Mouse (Mus musculus) thymus, adult 2 months (tissue): ENCODE results near the gene Coro2b. TPM values are rescaled to one million over a fixed set of nuclear protein-coding genes. Genes with fewer than 3 reads are reported as not detected.
A peak's percentile ranks its signal among the peaks of the same experiment; 100 is the strongest.

Source experiments
- DNase-seq: peaks from one replicate; pipeline ENCODE4 v3.0.0; 2021
- H3K27ac ChIP-seq: fragments of 200-500 bp; 2 replicates; pipeline ENCODE4 v1.5.1; 2012; ENCODE audit warnings: low read length, control low read depth; ENCODE audit not compliant: control insufficient read depth, insufficient read depth
- H3K27me3 ChIP-seq: fragments of 200-500 bp; 2 replicates; pipeline ENCODE4 v1.6.1; 2012; ENCODE audit warnings: mild to moderate bottlenecking, low read length, moderate library complexity, mixed read lengths; ENCODE audit not compliant: control insufficient read depth, insufficient read depth
- H3K36me3 ChIP-seq: fragments of 200-500 bp; 2 replicates; pipeline ENCODE4 v1.6.1; 2012; ENCODE audit warnings: mild to moderate bottlenecking, low read length, moderate library complexity; ENCODE audit not compliant: control insufficient read depth, insufficient read depth
- H3K4me1 ChIP-seq: fragments of 200-500 bp; replicated peaks from 2 replicates; pipeline ENCODE4 v1.6.1; 2012; ENCODE audit warnings: low read length; ENCODE audit not compliant: control insufficient read depth, insufficient read depth
- H3K4me3 ChIP-seq: fragments of 200-500 bp; 2 replicates; pipeline ENCODE4 v1.5.1; 2012; ENCODE audit warnings: mild to moderate bottlenecking, low read length, control low read depth, moderate library complexity; ENCODE audit not compliant: control insufficient read depth, insufficient read depth
- CTCF ChIP-seq: fragments of 200-500 bp; IDR thresholded peaks from 2 replicates; pipeline ENCODE4 v1.5.1; 2012; ENCODE audit warnings: mild to moderate bottlenecking, control low read depth, low read length, moderate library complexity, borderline replicate concordance; ENCODE audit not compliant: control insufficient read depth, poor library complexity, insufficient read depth; ENCODE audit errors: extremely low read depth
- POLR2A ChIP-seq: fragments of 200-500 bp; IDR thresholded peaks from 2 replicates; pipeline ENCODE4 v1.6.1; 2012; ENCODE audit warnings: mild to moderate bottlenecking, low read length, control low read depth, moderate library complexity; ENCODE audit not compliant: control insufficient read depth, poor library complexity, insufficient read depth; ENCODE audit errors: extremely low read depth
- WGBS: fragments of 180-500 bp; shearing (Covaris S2); methylation state at CpG from one replicate; pipeline ENCODE4 v1.1.7; 2018; 5-methylcytosine and 5-hydroxymethylcytosine counted together
- polyA plus RNA-seq: library from polyadenylated mRNA; depleted of rRNA; stranded (reverse); fragments of >200 nt; gene quantifications from 2 replicates; pipeline ENCODE4 v1.2.3, GENCODE M21; 2012

The Coro2b gene
- polyA plus RNA-seq, 1 experiment: 18.2 TPM

- Histone ChIP-seq H3K36me3 (no peaks in the 10 kb centered on the region), H3K27ac (no peak overlapping the region), H3K27me3 (no peaks in the 10 kb centered on the region), H3K4me3 (no peak overlapping the region), H3K4me1 (peaks cover 47% of the 10 kb centered on the region)
- no peak for DNase-seq
- WGBS: 98% methylated on average over 2 of the region's 2 CpGs
- TF ChIP-seq CTCF: no peak
- TF ChIP-seq POLR2A: no peak
Measured at GRCm38 (mm10) chr9:62534158-62534557, 2.7 kb downstream of the Coro2b start.

GRCm38 (mm10) chr9:62532876-62533275 is 4.0 kb downstream of the Coro2b start:
- peaks cover 45% of the 10 kb centered on the region for H3K4me1 ChIP-seq
- TF ChIP-seq POLR2A (no peak), CTCF (no peak)
- no peaks in the 10 kb centered on the region for H3K36me3 ChIP-seq
- no peak overlapping the region for H3K4me3 ChIP-seq
- WGBS: 94% methylated on average over 11 of the region's 11 CpGs
- no peak overlapping the region for H3K27ac ChIP-seq
- DNase-seq: no peak
- no peaks in the 10 kb centered on the region for H3K27me3 ChIP-seq

GRCm38 (mm10) chr9:62531459-62532275 is 5.2 kb downstream of the Coro2b start:
- Histone ChIP-seq H3K4me3 (no peak overlapping the region), H3K27me3 (no peaks in the 10 kb centered on the region), H3K36me3 (no peaks in the 10 kb centered on the region), H3K27ac (peak overlapping the region; percentile 76), H3K4me1 (peaks cover 35% of the 10 kb centered on the region)
- TF ChIP-seq CTCF: peak; percentile 57; the same call in 1 of the 2 replicates
- peak; percentile 32; the same call in 1 of the 2 replicates for TF ChIP-seq POLR2A
- DNase-seq: peak; percentile 75
- 55% methylated on average over 12 of the region's 12 CpGs for WGBS

- Histone ChIP-seq H3K27me3 (no peaks in the 10 kb centered on the region), H3K36me3 (no peaks in the 10 kb centered on the region), H3K27ac (no peak overlapping the region), H3K4me1 (peaks cover 23% of the 10 kb centered on the region), H3K4me3 (no peak overlapping the region)
- DNase-seq: no peak
- WGBS: 92% methylated on average over 11 of the region's 11 CpGs
- TF ChIP-seq POLR2A (no peak), CTCF (no peak)
Measured at GRCm38 (mm10) chr9:62528527-62528926, 8.3 kb downstream of the Coro2b start.

GRCm38 (mm10) chr9:62526858-62527257 is 10.0 kb downstream of the Coro2b start:
- Histone ChIP-seq H3K4me1 (peaks cover 14% of the 10 kb centered on the region), H3K4me3 (no peak overlapping the region)

GRCm38 (mm10) chr9:62526451-62526850 is 10.4 kb downstream of the Coro2b start:
- Histone ChIP-seq H3K4me1 (peaks cover 10% of the 10 kb centered on the region), H3K27me3 (no peaks in the 10 kb centered on the region), H3K36me3 (no peaks in the 10 kb centered on the region), H3K27ac (no peak overlapping the region), H3K4me3 (no peak overlapping the region)
- TF ChIP-seq POLR2A (no peak), CTCF (no peak)
- no peak for DNase-seq
- whole genome bisulfite sequencing: 87% methylated on average over 3 of the region's 3 CpGs

More at GRCm38 (mm10) chr9:62526858-62527257, 10.0 kb downstream of the Coro2b start:
- no peak for TF ChIP-seq CTCF
- no peak for TF ChIP-seq POLR2A
- DNase-seq: no peak
- Histone ChIP-seq H3K36me3 (no peaks in the 10 kb centered on the region), H3K27me3 (no peaks in the 10 kb centered on the region), H3K27ac (no peak overlapping the region)
- 96% methylated on average over 8 of the region's 8 CpGs for WGBS
